Mouse (Mus musculus) kidney, adult 8-10 months (tissue): ENCODE data around the gene Zfp941.

Experiments
- DNase-seq, 2 experiments: peaks; one replicate each; pipeline ENCODE4 v3.0.0; 2022

Zfp941 gene

DNA sequence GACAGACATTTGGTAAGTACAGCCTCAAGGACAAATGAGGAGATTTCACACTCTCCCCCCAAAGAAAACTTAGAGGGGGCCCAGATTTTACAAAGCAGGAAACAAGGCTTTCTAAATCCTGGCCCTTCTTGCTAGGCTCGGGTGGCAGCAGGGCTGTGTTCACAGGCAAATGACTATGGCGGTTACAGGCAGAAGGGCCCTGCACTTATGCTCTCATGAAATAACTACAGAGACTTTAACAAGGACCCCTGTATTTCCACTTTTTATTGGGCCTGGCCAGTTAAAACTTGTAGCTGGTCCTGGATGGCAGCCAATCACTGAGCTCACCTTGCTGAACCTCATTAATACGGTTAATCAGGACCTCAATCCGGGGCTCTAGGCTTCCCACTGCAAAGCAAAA, 41.4 kb downstream of the Zfp941 start:
- DNase-seq, result no peak

DNA sequence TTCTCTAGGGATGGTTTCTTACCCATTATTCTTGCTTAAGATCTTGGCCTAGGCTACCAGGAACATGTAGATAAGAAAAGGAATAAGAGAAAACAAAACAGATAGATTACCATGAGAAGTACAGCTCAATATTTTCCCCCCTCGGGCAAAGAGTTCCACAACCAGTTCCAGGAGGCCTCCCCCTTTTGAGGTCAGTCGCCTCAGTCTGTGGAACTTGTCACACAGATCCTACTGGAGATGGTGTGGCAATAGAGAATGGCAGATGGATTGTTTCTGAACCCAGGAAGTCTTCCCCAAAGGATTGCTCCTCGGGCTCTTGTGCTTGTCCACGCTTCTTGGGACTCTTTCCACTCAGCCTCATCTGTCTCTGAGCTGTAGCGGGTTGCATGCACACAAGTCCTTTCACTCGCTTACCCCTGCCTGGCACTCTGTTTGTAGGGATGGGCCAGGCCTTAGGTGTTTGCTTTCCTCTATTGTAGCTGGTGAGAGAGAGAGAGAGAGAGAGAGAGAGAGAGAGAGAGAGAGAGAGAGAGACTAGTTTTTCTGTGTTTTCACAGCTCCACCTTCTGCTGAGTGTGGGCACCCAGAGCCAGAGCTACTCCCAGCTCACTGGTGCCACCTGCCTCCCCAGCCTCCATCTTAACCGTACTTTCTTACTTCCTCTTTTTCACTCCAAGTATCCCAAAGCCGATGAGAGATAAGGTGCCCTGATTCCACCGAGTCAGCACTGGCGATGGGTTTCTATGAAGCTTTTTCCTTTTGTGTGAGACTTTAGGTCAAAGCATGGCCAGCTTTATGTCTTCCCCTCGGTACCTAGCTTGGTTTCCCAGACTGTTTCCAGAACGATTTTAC, 55.9 kb downstream of the Zfp941 start:
- DNase-seq, result no peak

DNA sequence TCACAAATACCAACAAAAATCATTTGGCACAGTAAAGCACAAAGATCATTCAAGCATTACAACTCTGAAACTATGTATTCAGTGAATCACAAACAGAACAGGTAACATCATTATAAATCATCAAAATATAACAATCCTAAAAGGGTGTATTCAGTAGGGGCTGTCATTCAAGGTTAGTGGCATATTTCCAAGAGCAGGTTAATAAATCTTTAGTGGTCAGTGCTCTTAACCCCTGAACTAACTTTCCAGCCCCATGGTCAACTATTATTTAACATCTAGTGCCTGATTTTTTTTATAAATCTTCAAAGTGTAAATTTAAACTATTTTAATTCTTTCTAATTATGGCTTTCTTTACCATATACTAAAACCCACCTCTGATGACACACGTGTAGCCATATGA, 56.6 kb downstream of the Zfp941 start:
- DNase-seq, result peak in 1 of 2 experiments; percentile 29

DNA sequence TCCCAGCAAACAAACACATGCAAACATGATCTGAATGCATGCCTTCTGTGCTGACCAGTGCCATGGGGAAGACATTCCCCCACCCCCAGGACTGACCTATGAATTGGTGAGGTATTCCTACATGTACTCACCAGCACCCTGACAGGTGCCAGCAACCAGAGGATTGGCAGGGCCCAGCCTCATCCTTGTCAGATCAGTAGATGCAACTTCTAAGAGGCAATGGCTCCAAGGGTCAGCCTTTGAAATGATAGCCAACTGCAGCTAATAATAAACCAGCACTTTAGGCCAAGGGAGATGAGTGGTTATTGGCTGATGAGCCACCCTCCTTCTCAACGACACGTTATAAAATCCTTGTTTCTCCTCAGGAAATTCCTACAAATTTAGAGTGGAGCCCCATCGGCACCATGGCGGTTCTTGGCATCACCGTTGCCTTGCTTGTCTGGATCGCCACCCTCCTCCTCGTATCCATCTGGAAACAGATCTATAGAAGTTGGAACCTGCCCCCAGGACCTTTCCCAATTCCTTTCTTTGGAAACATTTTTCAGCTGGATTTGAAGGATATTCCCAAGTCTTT, 58.4 kb downstream of the Zfp941 start, which contains the start of gene Cyp2e1:
Gene Cyp2e1 (plus strand): TSS at position 293 of the 574 bp plus-strand sequence.
- DNase-seq, result peak; percentile 85 to 86

DNA sequence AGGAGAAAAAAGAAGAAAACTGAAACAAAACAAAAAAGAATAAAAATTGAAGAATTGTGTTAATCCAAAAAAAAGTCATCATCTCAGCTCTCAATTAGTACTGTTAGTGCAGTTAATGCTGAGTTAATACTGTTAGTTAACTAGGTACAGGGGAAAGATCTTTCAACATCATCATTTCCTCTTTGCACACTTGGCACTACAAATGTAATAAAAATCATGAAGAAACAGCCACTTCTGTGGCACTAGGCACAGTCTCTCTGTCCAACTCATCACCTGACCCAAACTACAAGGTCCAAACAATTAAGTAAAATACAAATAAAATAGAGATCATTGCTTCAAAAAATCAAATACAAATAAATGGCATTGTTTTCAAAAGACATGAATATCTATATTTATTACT, 61.3 kb downstream of the Zfp941 start:
- no peak for DNase-seq
